Mouse (Mus musculus): ENCODE measurements around the gene Glra1.

Gene Glra1

DNA sequence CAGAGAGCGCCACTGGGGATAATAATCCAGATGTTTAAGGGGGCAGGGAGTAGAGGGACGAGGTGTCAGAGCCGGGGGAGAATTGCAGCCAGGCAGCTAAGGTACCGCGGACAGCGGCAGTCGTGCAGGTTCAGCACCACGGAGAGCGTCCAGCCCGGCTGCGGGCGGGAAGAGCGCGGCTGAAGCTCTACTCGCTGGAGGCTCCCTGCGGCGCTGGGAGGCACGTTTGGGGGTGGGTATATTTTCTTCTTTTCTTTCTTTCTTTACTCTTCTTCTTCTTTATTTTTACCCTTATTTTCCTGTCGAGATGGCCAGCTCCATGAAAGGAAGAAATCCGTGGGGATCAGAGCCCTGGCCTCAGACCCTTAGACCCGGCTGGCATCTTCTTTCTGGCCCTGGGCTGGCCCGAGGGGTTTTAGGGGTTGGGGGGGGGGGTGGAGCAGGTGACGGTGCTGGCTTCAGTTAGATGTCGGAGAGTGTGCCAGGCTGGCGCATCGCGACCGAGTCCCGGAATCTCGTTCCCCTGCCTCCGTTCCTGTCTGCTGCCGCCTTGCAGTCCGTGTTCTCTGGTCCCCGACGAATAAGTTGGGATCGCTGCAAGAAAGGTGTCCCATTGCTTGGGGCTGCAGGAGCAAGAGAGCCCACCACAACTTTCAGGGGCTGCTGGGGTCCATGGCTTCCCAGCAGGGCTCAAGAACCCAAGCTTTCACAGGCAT lies at the start of gene Glra1:
Gene Glra1 (minus strand): TSS at position 391 of the 716 bp plus-strand sequence.
- peak; percentile 80 for DNase-seq (ENCODE audit: low read depth, low spot score)

DNA sequence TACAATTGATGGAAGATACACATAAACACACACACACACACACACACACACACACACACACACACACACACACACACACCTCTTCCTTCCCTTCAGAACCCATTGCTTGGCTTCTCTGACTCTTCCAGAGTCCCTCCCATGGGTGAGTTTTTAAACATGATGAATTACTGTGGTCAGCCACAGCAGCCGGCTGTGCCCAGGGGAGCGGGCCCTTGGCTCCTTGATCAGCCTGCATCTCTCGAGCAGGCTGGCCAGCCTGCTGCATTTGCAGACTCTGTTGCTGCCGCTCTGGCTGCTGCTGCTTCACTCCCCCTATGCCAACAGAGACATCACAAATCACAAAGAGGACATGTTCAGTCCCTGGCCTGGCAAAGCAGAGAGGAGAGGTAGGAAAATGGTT lies 29.0 kb upstream of the Glra1 start:
- no peak for DNase-seq (ENCODE audit: low read depth, low spot score)

- no peak for DNase-seq (ENCODE audit: low read depth, low spot score)
These were observed 25.9 kb upstream of the Glra1 start for GRCm38 (mm10) chr11:55633901-55634300.

GRCm38 (mm10) chr11:55614631-55615030 lies 6.6 kb upstream of the Glra1 start:
- peak; percentile 90 for DNase-seq (ENCODE audit: low read depth, low spot score)

DNA sequence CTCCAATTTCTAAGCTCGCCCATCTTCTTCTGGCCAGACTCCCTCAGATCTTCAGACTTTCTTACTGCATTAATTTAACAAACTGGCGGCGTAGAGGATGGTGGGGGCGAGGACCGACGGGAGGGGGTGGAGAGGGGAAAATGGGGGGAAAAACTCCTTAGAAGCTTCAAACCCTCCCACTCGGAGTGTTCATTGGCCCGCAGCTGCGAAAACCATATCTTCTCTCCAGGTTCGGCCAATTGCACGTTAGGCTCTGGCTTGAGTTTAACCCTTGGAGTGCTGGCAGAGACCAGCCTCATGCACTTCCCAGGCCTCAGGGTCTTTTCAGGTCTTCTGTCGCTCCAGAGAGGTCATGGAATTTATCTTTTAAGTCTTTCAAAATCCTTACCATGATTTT lies 524 bp upstream of the Glra1 start:
- DNase-seq (ENCODE audit: low read depth, low spot score), result peak; percentile 22

GRCm38 (mm10) chr11:55607066-55607807 lies 761 bp downstream of the Glra1 start:
- DNase-seq (ENCODE audit: low read depth, low spot score), result peak; percentile 51

DNA sequence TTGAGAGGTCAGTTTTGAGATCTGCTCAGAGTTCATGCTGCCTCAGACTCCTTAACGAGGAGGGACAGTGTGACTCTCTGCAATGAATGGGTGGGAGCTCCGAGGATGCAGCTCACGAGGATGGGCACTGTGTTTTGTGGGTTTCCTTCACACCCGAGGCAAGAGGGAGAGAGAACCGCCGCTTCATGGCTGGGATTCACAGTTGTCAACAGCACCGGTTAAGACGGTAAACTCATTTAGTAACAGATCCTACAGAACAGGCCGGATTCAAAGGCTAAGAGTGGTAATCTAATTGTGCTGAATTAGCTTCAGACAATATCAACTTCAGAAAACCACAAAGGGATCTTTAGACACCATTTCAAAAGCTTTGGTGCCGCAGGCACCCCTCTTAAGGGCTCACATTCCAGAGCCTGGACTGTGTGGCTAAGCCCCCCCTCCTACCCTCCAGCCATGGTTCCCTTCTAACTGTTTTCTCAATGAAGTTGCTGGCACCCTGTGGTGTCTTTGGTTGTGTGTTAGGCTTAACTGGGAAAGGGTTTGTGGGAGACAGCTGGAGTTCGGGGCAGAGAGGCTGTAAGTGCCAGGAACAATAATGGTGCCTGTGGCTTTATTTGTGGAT lies 6.4 kb downstream of the Glra1 start:
- no peak for DNase-seq (ENCODE audit: low read depth, low spot score)

- DNase-seq (ENCODE audit: low read depth, low spot score), result no peak
These were observed 12.3 kb downstream of the Glra1 start for GRCm38 (mm10) chr11:55595726-55596125.

DNA sequence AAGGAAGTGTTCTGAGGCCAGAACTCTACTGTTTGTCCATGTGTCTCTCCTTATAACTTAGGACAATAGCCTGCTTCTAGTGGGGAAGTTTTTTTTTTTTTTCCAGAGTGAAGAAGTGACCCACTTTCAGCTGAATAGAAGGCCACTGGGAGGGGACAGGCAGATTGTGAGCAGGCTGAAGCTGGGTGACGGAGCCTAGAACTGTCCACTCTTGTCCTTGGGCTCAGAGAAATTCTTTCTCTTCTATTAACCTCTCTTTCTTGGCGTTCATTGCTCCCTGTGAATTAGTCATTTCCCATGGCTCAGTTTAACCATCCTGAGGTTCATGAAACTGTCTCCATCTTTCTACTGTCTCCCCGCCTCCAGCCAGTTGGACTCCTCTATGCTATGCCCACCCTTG lies 13.6 kb downstream of the Glra1 start:
- DNase-seq (ENCODE audit: low read depth, low spot score), result no peak

- peak; percentile 36 for DNase-seq (ENCODE audit: low read depth, low spot score)
These were observed 16.8 kb downstream of the Glra1 start for GRCm38 (mm10) chr11:55591194-55591593.

GRCm38 (mm10) chr11:55589376-55590167 lies 18.4 kb downstream of the Glra1 start:
- peak; percentile 32 for DNase-seq (ENCODE audit: low read depth, low spot score)

GRCm38 (mm10) chr11:55574397-55574796 lies 33.6 kb downstream of the Glra1 start:
- no peak for DNase-seq (ENCODE audit: low read depth, low spot score)

DNA sequence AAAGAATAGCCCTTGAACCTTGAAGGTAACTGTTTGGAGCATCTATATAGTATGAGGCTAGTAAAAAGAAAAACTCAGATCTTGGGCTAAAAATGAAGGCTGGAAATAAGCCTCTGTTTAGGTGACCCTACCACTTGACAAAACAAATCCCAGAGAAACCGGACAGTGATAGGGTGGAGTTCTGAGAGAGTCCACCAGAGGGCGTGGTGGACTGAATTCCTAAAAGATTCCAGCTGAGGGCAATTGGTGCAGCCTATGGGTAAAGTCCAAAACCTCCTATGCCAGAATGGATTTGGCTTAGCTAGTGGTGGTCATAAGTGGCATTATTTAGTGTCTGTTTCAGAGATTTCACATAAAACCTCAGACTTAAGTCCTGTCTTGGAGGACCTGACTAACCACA lies 36.9 kb downstream of the Glra1 start:
- peak; percentile 45 for DNase-seq (ENCODE audit: low read depth, low spot score)

GRCm38 (mm10) chr11:55566309-55567099 lies 41.5 kb downstream of the Glra1 start:
- DNase-seq (ENCODE audit: low read depth, low spot score), result no peak

- DNase-seq (ENCODE audit: low read depth, low spot score), result peak; percentile 35
These were observed 62.3 kb downstream of the Glra1 start for GRCm38 (mm10) chr11:55545690-55546089.

DNA sequence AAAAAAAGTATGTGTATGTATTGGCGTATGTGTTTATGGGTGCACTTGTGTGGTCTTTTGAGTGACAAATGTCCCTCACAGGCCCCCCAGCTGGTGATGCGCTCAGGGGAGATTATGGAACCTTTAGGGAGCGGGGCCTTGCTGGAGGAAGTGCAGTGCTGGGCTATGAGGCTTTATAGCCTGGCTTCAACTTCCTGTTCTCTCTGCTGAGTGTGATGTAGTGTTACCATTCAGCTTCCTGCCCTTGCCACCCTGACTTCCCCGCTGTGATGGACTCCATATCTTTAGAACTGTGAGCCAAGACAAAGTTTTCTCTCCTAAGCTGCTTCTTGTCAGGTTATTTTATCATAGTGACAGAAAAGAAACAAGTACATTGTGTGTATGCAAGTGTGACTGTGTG lies 65.3 kb downstream of the Glra1 start:
- DNase-seq (ENCODE audit: low read depth, low spot score), result no peak

DNA sequence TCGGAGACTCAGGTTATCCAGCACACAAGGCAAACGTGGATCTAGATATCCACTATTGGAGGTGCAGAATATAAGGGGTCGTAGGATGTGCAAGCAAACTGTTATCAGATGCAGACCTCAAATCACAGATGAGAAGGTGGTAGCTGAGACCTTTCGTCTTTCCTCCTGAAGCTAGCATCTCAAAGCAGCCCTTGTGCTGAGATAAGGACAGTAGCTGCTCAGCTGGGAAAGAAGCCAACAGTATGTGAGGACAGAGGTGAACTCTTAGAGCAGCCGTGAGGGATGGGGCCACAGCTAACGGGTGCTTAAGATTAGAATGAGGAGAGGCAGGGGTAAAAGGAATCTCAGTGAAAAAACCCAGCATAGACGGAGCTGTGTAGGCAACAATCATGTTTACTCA lies 65.9 kb downstream of the Glra1 start:
- no peak for DNase-seq (ENCODE audit: low read depth, low spot score)

- no peak for DNase-seq (ENCODE audit: low read depth, low spot score)
These were observed 73.2 kb downstream of the Glra1 start for GRCm38 (mm10) chr11:55534766-55535165.

GRCm38 (mm10) chr11:55533378-55533777 lies 74.6 kb downstream of the Glra1 start:
- no peak for DNase-seq (ENCODE audit: low read depth, low spot score)

DNA sequence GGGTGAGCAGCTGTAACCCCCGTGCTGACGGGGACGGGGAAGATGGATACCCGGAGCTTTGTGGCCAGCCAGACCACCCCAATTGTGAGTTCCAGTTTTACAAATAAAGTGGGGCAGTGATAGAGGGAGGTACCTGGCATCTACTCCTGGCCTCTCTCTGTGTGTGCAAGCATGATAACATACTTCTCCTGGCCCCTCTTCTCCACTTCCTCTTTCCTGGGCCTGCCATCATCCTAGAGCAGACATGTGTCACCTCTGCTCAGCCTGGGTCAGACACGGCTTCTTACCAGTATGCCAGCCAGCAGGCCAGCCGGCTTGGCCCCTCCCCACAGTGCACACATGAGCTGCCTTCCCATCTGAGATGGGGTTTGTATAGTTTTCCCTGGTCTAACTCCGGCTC lies 77.3 kb downstream of the Glra1 start:
- DNase-seq (ENCODE audit: low read depth, low spot score), result no peak

All from ES-CJ7 (cell line).